Mouse (Mus musculus): ENCODE data around the gene Zfp770.

- TF ChIP-seq POLR2A (IDR thresholded peaks at IDR 0.05; ENCODE audit: insufficient read length, low read depth) (no peak), MYOG (IDR thresholded peaks at IDR 0.05; ENCODE audit: control insufficient read depth in 1 of 3, insufficient read depth in 1 of 3, insufficient read length in 2 of 3, low read depth in 2 of 3) (no peak), SRF (IDR thresholded peaks at IDR 0.05; ENCODE audit: control insufficient read depth, insufficient read length, low read depth) (no peak), USF1 (IDR thresholded peaks at IDR 0.05; ENCODE audit: low read depth) (no peak), CEBPB (IDR thresholded peaks at IDR 0.05; ENCODE audit: insufficient read depth, poor library complexity, severe bottlenecking) (no peak), MAX (IDR thresholded peaks at IDR 0.05; ENCODE audit: low read depth) (no peak), MYOD1 (IDR thresholded peaks at IDR 0.05; ENCODE audit: control insufficient read depth in 1 of 3, insufficient read length in 2 of 3, low read depth in 2 of 3) (no peak), POLR2AphosphoS2 (IDR thresholded peaks at IDR 0.05; ENCODE audit: insufficient read length, low read depth) (no peak), E2F4 (IDR thresholded peaks at IDR 0.05; ENCODE audit: insufficient read depth) (no peak), REST (IDR thresholded peaks at IDR 0.05; ENCODE audit: insufficient read depth, insufficient read length) (no peak)
These were observed 4.8 kb downstream of the Zfp770 start for GRCm38 (mm10) chr2:114196421-114196820.

Measured in myocyte (in vitro differentiated cells).